Mouse (Mus musculus) megakaryocyte-erythroid progenitor cell, adult 5-6 weeks (primary cell): ENCODE results near the gene Sp9. TPM values are rescaled to one million over a fixed set of nuclear protein-coding genes. Genes with fewer than 3 reads are reported as not detected.

Experiments
- ATAC-seq: replicated peaks from 2 replicates; pipeline ENCODE4 v1.8.0; 2016; ENCODE audit warnings: mild to moderate bottlenecking, inconsistent platforms; ENCODE audit not compliant: severe bottlenecking, poor library complexity, low FRiP score, low TSS enrichment
- total RNA-seq, 2 experiments: library from RNA; stranded (forward) in 1 of 2; stranded (reverse) in 1 of 2; fragments of 200-1000, 215-1000 nt in 1 of 2; fragments of >200 nt in 1 of 2; fragmentation: Nextera tagmentation in 1 of 2; gene quantifications; 2 replicates each; pipeline ENCODE4 v1.2.3; 2014 to 2017

Gene Sp9
- total RNA-seq (2014; fragmentation: Nextera tagmentation) (not detected in 2 replicates), total RNA-seq (2017) (0.47 TPM in 1 of 2 replicates, not detected in the other)

DNA sequence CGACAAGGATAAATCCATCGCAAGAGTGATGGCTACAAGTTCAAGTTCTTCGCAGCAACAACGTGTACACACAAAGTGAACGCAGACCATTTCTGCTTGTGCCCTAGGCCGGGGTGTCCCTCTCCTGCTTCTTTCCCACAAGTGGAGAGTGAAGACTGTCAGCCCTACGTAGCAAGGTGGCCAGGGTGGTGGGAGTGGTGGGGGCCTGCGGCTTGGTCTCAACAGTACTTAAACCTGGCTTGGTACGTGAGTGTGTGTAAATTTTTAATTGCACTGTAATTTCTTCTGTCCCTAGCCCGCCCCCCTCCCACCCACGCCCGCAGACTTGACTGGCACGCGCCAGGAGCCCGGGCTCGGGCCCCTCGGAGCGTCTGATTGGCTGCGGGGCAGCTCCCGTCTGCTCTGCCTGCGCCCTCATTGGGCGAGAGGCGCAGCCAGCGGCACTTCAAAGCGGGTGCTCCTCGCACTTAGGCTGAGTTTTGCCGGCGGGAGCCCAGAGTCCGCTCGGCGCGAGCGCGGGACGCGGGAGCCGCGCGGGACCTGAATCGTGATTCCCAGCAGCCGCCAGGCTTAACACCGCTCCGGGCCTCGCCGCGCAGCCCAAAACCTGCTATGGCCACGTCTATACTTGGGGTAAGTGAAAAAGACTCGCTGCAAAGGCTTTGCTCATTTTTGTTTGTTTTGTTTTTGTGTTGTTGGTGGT is at the start of gene Sp9:
Gene Sp9, plus strand, starts transcription at position 467 of the 703 bp plus-strand sequence.
- 0 out of 2 replicates have a peak, but pooled peaks have one; percentile 21 for ATAC-seq

GRCm38 (mm10) chr2:73231081-73231480 is 40.6 kb upstream of the Sp9 start:
- ATAC-seq, result no peak

DNA sequence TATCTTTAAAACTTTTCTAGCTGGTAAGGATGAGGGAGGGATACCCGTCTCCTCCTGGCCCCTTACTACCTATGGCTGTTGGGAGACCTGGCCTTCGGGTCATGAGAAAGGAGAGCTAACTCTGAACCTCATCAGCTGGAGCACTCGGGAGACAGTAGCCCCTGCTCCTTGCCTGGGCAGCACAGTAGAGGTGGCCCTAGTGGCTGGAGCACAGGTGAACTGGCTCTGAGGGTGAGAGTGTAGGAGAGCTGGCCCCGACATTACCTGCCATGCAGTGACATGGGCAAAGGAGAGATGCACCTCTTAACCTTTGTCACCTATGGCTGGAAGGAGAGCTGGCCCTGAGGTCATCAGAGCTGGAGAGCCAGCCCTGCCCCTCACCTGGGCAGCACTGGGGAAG is 30.4 kb upstream of the Sp9 start:
- ATAC-seq, result no peak

DNA sequence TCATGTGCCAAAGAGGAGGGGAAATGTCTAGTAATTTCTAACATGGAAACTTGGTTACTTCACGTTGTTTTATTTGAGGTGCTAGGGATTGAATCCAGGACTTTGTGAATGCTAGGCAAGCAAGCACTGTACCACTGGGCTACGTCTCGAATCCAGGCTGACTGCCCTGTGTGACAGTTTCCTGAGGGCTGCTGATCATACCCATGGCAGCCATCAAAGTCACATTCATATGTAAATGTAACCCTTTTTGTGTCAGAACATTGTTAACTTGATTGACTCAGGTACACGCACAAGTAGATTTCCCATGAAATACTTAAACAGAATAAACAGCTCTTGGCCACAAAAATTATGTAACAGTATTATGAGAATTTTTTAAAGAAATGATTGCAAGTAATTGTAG is 23.0 kb upstream of the Sp9 start:
- ATAC-seq, result no peak

GRCm38 (mm10) chr2:73263172-73263765 is 8.5 kb upstream of the Sp9 start:
- no peak for ATAC-seq

GRCm38 (mm10) chr2:73263794-73264610 is 7.7 kb upstream of the Sp9 start:
- no peak for ATAC-seq

- no peak for ATAC-seq
These were observed 7.0 kb upstream of the Sp9 start for GRCm38 (mm10) chr2:73264611-73265195.

DNA sequence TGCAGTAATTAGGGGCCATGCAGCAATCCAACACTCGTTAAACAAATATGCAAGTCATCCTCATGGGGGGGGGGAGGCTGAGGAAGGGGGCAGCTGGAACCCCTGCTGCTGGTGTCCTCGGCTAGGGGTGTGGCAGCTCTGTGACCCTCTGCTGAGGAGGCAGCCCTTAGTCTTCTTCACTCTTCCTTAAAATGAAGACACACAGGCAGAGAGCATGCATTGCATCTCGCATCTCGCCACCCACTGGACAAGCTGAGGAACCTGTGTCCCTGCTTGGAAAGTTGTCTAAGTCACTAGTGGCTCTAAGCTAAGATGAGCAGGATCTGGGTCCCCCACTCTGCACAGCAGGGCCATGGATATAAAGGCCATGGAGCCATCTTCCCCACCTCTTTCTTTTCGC is 5.7 kb upstream of the Sp9 start:
- 0 out of 2 replicates have a peak, but pooled peaks have one; percentile 19 for ATAC-seq

DNA sequence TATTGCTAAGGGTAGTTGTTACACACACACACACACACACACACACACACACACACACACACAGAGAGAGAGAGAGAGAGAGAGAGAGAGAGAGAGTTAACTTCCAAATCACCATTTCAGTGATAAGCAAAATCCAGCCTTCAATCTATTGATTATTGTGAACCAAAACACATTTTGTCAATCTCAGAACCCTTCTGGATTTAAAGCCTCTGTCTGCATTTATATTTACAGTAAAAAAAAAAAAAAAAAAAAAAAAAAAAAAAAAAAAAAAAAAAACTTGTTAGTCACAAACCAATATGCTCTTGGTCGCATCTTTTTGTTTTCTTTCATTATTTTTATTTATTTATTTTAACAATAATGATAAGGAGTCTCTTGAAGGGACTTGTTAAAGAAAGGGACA is 5.1 kb upstream of the Sp9 start:
- no peak for ATAC-seq

GRCm38 (mm10) chr2:73267231-73267630 is 4.5 kb upstream of the Sp9 start:
- no peak for ATAC-seq

DNA sequence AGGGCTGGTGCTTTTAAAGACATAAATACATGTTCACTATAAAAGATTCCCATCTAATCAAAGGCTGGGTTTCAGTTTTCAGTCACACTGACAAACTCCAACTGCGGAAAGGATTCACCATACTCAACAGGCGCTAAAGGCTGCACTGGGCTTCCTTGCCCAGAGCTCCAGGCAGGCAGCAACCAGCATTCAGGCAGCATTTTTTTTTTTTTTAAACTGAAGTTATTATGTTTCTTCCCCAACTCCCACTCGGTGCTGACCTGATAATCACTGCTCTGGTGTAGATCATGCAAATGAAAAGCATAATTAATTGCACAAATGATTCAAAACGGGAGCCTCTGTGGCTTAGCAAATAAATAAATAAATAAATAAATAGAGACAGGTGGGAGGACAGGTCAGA is 3.9 kb upstream of the Sp9 start:
- ATAC-seq, result no peak

DNA sequence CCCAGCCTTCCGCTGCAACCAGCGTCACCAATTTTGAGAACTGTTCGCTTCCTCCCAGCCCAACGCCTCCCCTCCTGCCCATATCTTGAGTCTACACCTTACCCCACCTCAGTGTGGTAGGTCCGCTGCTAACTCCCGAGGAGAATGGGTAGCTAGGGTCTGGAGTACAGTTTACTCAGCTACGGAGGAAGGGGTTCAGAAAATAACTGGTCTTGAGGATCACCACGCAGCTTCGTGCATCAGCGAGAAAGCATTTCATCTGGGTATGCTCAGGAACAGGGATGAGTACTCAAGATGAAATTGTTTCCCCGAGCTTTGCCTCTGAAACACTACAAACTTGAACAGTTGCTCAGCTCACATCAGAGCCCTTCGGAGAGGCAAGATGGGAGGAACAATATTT is 3.4 kb upstream of the Sp9 start:
- ATAC-seq, result no peak

- no peak for ATAC-seq
These were observed 2.8 kb upstream of the Sp9 start for GRCm38 (mm10) chr2:73268836-73269395.

GRCm38 (mm10) chr2:73269666-73270065 is 2.1 kb upstream of the Sp9 start:
- no peak for ATAC-seq

GRCm38 (mm10) chr2:73270071-73270592 is 1.6 kb upstream of the Sp9 start:
- ATAC-seq, result no peak

DNA sequence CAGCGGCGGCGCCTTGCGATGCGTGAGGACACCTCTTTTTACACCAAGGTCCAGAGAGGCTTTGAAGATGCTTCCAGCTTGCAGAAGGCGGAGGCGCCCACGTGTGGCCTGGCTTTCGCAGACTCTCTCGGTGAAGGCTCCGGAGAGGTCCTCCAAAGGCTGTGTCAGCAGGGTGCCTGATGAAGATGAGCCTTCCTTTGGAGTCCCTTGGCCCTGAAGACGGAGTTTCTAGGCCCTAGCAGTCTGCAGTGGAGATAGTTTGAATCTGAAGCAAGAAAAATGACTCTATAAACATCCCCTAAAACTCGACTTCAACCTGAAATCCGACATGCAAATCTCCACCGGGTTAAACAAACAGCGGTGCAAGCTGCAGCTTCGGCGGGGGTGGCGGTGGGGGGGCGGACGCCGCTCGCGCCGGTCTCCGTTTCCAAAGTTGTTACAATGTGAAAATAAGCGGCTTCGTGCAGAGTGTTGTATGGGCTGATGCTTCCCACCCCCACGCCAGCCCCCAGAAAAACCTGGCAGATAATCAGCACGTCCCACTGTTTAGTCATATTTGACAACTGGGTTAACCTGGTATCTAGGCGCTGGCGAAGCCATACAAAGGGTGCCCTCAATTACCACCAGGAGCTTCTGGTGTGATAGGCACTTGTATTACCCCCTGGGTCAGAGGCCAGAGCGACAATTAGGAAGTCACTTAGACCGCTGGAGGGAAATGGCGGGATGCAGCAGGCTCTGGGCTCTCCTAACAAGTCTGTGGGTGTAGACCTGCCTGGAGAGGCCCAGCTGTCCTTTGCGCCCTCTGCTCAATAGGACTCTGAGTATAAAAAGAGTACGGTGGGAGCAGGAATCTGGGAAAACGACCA is 899 bp upstream of the Sp9 start:
- ATAC-seq, result no peak

DNA sequence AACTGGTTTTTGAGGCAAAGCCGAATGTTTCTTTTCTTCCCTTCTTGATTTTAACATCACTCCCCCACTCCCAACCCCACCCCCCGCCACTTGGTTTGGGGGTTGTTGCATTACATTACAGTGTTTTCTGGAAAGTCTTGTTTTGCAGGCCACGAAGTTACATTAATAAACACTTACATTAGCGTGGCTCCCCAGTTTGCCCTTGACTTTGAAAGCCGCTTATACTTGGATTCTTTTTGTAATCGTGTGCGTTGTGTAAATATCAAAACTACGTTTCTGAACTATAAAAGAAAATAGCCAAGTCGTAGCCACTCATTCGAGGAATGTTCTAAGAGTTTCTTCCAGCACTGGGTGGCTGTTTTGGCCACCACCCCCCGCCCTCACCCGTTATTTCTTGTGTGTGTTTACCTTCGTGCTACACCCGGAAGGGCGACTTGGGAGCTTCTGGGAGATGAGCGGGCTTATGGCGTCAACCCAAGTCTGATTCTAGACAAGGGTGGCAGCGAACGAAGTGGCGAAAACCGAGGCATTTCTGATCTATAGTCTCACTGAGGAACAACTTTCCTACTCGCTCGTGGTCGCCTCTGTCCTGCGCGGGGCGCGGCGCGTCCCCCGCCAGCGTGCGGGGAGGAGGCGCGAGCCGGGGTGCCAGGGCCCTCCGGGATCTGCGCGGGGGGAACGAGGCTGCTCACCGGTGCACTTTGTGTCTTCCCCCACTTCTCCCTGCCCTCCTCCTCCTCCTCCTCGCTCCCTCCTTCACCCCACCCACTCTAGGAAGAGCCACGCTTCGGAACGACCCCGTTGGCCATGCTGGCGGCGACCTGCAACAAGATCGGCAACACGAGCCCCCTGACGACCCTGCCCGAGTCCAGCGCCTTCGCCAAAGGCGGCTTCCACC is 875 bp downstream of the Sp9 start:
- ATAC-seq, result no peak
